Mouse (Mus musculus): ENCODE measurements at regions not wholly inside any gene's neighbourhood (a gene's known extent, or its start where the extent isn't known, plus 50 kb on each side); places are given as distances from the start of the nearest gene placed in this dataset.

DNA sequence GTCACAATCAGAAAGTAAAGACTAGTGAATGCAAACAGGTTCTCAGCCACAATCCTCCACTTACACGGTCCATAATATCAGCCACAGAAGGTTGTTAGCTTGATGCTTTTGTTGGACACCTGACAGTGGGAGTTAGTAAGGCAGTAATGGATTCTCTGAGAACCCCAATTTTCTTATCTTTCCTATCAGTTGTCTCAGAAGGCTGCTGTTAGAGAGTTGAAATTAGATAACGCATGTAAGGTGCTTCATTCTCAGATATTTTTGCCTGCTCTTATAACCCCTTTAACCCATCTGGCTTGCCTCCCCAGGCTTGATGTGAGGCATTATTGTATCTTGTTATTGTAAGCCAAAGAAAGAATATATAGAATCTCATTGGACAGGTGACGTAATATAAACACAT, 63.0 kb upstream of the Ube2e3 start:
- DNase-seq (ENCODE audit: low spot score) = no peak

- no peak for DNase-seq (ENCODE audit: low spot score)
Measured at GRCm38 (mm10) chr2:78803543-78803942, 64.4 kb upstream of the Ube2e3 start.

GRCm38 (mm10) chr2:78795446-78795845, 72.5 kb upstream of the Ube2e3 start:
- DNase-seq (ENCODE audit: low spot score) = no peak

DNA sequence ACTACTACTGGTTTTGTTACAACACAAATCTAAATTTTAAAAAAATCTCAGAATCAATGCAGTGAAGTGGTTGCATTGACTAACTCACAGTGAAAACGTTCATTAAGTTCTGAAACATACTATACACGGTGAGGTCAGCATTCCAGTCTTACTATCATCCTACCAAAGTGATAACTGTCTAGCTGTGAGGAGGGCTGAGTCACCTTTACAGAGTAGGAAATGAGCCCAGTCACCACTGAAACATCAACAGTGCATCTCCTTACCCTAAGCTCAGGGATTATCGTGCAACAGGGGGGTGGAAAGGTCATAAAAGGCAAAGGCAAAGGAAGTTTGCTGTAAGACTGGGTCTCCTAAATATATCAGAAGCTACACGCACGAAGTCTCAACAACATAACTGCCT, 73.2 kb upstream of the Ube2e3 start:
- DNase-seq (ENCODE audit: low spot score) = no peak

DNA sequence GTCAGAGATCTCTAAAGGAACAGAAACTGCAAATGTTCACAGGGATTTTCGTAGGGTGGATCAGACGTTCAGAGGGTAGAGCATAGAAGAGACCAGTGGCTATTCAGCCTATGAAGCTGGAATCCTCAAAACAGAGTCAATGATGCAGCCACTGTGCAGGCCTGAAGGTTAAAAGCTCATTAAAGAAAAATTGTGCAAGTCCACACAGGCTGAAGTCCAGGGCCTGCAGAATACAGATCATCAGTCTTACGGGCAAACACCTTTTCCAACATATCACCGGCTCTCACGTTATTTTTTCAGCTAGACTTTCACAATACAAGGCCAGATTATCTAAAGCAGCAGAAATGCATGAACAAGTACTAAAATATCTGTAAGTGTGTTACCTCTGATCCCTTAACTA, 78.8 kb upstream of the Ube2e3 start:
- DNase-seq (ENCODE audit: low spot score) = no peak

DNA sequence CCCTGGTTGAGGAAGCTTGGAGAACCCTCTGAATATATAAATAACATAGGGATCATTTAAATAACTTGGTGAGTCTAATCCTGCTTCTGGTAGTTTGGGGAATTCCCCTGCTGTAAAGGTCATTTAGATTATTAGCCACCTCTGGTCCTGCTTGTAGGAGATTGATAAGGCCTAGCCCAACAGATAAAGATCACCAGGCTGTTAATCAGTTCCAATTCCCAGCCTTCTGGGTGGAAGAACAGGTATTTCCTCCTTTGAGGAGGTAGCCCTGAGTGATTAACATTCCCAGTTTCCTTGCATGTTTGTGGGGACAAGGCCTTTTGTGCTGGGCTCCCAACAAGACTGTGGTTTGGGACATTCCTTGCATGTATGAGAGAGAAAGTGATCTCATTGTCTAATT, 79.7 kb upstream of the Ube2e3 start:
- no peak for DNase-seq (ENCODE audit: low spot score)

DNA sequence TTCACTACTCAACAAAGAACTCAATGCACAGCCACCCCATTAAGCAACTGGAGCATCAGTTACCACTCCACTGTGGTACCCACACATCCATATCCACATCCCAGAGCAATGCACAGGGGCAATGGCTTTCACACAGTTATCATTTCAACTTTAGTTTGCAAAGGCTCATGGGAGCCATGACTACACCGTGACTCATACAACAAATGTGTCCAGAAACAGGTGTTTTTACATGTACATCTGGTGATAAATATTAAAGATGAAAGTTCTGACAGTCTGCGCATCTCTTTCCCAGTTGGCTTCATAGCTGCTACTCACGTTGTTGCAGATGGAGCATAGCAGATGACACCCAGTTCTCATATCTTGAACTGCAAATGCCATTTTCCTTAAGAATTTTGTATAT, 88.0 kb upstream of the Ube2e3 start:
- no peak for DNase-seq (ENCODE audit: low spot score)

GRCm38 (mm10) chr2:78777589-78777988, 90.3 kb upstream of the Ube2e3 start:
- no peak for DNase-seq (ENCODE audit: low spot score)

DNA sequence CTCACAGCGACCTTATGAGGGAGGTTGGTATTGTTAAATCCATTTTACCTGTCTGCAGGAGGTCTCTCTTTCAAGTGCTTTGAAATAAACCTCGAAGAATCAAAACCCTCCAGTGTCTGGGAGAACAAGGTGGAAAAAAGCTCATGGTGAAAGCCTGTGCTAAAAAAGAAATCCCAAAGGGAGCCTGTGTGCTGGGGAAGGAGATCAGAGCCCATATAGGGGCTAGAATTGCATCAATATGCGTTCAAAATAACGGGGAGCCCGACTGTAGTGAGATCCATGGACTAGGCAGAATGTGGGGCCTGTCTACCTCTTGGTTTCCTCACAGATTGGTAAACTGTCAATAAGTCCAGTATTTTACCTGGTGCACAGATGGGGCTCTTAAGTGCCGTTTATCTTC, 113.6 kb upstream of the Ube2e3 start:
- DNase-seq (ENCODE audit: low spot score) = no peak

GRCm38 (mm10) chr2:78753918-78754317, 114.0 kb upstream of the Ube2e3 start:
- DNase-seq (ENCODE audit: low spot score) = no peak

GRCm38 (mm10) chr2:78730161-78730560, 137.8 kb upstream of the Ube2e3 start:
- DNase-seq (ENCODE audit: low spot score) = no peak

- DNase-seq (ENCODE audit: low spot score) = no peak
Measured at GRCm38 (mm10) chr2:78726060-78726459, 141.9 kb upstream of the Ube2e3 start.

DNA sequence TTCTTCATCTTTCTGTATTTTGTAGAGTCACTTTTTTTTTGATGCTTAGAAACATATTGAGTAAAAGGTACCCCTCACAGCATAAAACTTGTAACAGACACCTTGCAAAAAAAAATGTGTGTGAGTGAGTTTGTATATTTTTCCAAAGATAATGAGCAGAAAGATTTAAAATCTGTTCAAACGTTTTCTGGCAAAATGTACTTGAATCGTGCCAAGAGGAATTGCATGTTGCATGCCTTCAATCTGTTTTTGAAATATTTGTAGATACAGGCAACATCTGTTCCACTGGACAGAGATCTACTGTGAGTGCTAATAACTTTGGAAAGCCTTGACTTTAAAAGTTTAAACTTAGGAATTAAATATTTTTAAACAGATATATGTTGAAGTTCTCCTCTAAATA, 143.5 kb upstream of the Ube2e3 start:
- no peak for DNase-seq (ENCODE audit: low spot score)

GRCm38 (mm10) chr2:78723423-78723822, 144.5 kb upstream of the Ube2e3 start:
- DNase-seq (ENCODE audit: low spot score) = no peak

GRCm38 (mm10) chr2:78722739-78723138, 145.2 kb upstream of the Ube2e3 start:
- no peak for DNase-seq (ENCODE audit: low spot score)

- DNase-seq (ENCODE audit: low spot score) = no peak
Measured at GRCm38 (mm10) chr2:78718550-78718949, 149.4 kb upstream of the Ube2e3 start.

DNA sequence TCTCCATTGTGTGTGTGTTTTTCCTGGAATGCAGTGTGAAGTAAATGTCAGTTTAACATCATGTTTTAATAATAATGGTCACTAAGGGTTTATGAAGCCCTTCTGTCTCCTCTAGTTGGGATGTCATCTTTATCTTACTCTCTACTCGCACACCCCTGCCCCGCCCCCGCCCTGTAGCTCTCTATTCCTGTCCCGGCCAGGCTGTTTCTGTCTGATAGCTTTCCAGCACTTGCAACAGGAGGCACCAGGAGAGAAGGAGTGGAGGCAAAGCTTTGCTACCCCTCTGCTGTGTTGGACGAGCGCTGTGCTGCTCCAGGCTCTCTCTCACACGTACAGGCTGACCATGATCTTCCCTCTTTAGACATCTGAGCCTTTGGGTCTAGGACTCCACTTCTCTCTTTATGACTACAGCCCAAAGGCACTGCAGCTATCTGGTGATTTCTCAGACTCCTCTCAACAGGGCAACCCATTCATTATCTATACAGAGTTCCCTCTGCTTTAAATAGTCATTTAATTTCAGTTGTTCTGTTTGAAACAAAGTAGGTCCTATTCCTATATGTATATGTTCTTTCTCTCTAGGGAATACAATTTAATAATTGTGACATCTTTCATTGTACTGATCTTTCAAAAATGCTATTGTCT, 151.6 kb upstream of the Ube2e3 start:
- no peak for DNase-seq (ENCODE audit: low spot score)

GRCm38 (mm10) chr2:78694851-78695250, 173.1 kb upstream of the Ube2e3 start:
- no peak for DNase-seq (ENCODE audit: low spot score)

- DNase-seq (ENCODE audit: low spot score) = no peak
Measured at GRCm38 (mm10) chr2:78656668-78657067, 211.3 kb upstream of the Ube2e3 start.

DNA sequence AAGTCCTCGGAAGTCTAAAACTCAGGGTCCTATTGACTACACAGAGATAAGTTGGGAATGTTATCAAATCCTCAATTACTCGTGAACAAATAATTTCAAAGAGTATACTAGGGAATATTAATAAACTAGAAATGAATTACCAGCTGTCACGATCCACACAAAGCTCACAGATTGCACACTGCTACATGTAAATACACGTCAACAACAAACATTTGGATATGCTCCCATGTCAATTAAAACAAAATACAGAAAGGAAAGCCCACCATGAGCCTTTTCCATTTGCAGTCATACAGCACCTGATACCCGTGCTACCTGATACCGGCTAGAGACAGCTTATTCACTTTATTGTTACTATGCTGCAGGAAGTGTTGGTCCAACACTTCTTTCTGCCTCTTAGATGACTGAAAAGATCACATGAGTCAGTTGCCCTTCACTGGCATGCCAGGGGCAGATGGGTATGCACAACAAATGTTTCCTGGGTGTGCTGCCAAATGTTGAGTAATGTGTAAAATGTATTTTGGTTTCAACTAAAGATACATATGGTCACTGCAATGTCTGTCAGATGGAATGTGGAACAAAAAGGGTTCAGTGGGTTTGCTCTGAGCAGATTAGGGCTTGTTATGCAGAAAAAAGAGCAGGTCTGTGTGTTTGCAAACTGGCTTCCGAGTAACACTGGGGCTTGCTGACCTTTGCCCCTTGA, 212.6 kb upstream of the Ube2e3 start:
- DNase-seq (ENCODE audit: low spot score) = no peak

GRCm38 (mm10) chr2:78651549-78651948, 216.4 kb upstream of the Ube2e3 start:
- no peak for DNase-seq (ENCODE audit: low spot score)

DNA sequence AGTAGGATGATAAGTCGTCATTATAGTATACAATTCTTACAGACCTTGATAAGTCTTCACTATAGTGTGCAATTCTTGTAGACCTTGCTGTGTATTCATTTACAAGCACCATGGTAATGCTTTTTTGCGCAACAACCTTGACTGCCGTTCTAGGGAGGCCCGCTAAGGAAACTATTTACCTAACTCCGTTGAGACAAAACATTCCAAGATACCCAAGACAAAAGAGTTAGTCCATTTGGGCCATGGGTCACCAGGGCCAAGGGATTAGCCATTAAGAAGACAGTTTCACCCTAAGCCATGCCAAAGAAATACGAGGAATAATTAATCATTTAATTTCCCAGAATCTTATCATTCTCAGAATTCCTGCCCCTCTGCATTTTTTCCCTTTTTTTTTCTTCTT, 227.6 kb upstream of the Ube2e3 start:
- DNase-seq (ENCODE audit: low spot score) = no peak

GRCm38 (mm10) chr2:78625264-78625663, 242.7 kb upstream of the Ube2e3 start:
- DNase-seq (ENCODE audit: low spot score) = no peak

GRCm38 (mm10) chr2:78606388-78606787, 261.5 kb upstream of the Ube2e3 start:
- no peak for DNase-seq (ENCODE audit: low spot score)

Measured in urinary bladder, postnatal 10 days (tissue).